Mouse (Mus musculus) lung, postnatal 14 days (tissue): Measurements from ENCODE around the gene Kctd21.

Source experiments
- DNase-seq: peaks from one replicate; pipeline ENCODE4 v3.0.0; 2021

The Kctd21 gene

GRCm38 (mm10) chr7:97350891-97351290, 18.8 kb downstream of the Kctd21 start:
- DNase-seq, result no peak

DNA sequence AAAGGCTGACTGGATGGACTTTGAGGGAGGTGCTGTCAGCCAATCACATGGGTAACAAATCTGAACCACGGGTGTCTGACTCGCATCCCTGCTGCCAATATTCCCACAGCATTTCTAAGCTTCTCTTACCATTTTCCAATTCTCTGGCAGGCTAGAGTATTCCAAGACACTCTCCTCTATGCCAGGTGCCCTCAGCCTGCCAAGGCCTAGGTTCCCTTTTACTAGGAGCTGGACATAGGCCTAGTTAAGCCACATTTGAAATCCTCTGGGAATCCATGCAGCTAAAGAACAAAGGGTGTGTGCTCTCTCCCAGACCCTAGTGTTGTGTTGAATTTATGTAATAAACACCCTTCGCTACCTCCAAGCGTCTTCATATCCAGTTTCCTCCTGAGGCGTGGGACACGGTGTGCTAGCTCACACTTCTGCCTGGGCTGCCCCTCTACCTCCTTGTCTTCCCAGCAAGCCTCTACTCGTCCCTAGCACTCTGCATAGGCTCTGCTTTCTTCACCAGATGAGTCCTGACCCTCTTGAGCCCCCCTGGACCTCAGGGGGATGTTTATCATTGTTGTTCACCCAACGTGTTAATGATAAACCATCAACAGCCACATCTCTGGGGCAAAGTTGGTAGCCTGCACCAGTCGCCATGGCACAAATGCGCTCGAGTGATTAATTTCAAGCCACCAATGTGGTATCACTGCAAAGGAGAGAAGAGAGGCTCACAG, 19.8 kb downstream of the Kctd21 start:
- no peak for DNase-seq

- no peak for DNase-seq
Measured at GRCm38 (mm10) chr7:97353356-97353755, 21.2 kb downstream of the Kctd21 start.

DNA sequence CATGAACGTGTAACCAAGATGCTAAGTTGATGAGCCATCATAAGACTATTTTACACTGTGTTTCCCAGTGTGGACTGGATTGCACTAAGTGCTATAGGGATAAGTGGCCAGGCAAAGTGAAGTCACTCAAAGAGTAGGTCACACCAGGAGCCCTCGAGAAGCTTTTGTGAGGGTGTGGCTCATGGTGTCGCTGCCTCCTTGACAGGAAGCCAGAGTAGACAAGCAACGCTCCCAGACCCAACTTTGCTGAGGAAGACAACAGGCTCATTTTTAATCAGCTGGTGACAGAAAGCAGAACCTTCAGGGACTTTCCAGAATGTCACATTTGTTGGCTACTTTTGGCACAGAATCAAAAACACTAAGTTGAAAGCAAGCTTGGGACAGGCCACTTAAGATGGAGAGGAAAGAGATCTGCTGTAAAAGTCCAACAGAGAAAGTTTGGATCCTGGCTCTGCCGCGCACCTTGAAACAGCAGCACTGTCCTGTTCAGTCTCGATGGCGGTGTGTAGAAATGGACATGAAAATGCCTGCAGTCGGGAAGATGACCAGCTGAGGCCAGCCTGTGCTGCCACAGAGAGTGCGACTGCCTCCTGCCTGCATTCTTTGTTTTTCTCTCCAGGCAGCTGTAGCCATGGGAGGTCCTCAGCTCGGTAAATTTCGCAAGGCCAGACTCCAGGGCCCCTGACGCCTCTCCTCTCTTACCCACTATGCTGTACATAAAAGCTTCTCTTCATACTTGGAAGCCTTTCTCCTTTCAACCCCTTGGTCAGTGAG, 23.1 kb downstream of the Kctd21 start:
- peak; percentile 50 for DNase-seq

GRCm38 (mm10) chr7:97356253-97356652, 24.1 kb downstream of the Kctd21 start:
- peak; percentile 36 for DNase-seq

- peak; percentile 77 for DNase-seq
Measured at GRCm38 (mm10) chr7:97356875-97357276, 24.7 kb downstream of the Kctd21 start.

GRCm38 (mm10) chr7:97357840-97358239, 25.7 kb downstream of the Kctd21 start:
- DNase-seq, result no peak

DNA sequence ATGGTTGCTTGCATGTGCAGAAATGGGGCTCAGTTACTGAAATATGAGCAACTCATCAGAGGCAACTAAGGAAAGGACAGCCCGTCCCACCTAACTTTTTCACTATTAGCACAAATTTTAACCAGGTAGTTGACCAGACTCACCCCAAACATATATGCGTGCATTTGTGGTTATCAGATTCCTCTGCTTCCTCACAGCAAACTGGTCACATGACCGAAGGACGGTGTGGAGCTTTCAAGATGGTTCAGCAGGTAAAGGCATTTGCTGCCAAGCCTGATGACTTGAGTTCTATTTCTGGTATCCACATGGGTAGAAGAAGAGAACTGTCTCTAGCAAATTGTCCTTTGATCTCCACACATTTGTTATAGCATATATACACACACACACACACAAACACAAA, 26.2 kb downstream of the Kctd21 start:
- DNase-seq, result no peak

GRCm38 (mm10) chr7:97360166-97360565, 28.0 kb downstream of the Kctd21 start:
- no peak for DNase-seq

GRCm38 (mm10) chr7:97360955-97361354, 28.8 kb downstream of the Kctd21 start:
- no peak for DNase-seq

DNA sequence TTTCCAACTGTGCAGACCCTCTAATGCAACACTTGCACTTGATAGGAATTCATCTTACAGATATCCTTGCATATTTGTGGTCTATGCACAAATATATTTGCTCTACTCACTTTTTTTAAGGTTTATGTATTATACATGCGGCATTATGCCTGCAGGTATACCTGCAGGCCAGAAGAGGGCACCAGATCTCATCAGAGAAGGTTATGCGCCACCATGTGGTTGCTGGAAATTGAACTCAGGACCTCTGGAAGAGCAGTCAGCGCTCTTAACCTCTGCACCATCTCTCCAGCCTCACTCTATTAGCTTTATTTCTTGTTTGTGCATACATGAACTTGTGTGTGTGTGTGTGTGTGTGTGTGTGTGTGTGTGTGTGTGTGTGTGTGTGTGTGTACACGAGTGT, 29.3 kb downstream of the Kctd21 start:
- peak; percentile 64 for DNase-seq

- DNase-seq, result no peak
Measured at GRCm38 (mm10) chr7:97365887-97366286, 33.8 kb downstream of the Kctd21 start.

GRCm38 (mm10) chr7:97375101-97375500, 43.0 kb downstream of the Kctd21 start:
- DNase-seq, result no peak

GRCm38 (mm10) chr7:97375906-97376305, 43.8 kb downstream of the Kctd21 start:
- DNase-seq, result no peak

- DNase-seq, result no peak
Measured at GRCm38 (mm10) chr7:97379304-97379703, 47.2 kb downstream of the Kctd21 start.

GRCm38 (mm10) chr7:97380500-97381123, 48.5 kb downstream of the Kctd21 start:
- no peak for DNase-seq

DNA sequence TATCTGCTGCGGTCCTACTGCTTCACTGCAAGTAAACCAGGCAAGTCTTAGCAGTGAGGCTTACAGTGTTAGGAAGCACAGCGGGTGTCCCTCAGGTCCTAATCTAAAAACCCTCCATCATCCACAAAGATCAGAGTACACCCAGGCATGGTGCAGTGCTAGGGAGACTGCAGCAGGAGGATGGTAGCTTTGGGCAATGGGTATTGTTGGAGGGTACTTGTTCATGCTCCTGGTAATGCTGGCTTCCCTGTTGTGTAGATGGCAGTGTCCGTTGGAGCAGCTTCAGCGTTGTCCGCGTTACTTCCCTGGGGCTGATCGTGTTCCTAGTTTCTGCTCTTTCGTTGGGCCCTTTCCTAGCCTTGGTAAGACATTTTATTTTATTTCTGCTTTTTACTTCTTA, 50.5 kb downstream of the Kctd21 start:
- no peak for DNase-seq

DNA sequence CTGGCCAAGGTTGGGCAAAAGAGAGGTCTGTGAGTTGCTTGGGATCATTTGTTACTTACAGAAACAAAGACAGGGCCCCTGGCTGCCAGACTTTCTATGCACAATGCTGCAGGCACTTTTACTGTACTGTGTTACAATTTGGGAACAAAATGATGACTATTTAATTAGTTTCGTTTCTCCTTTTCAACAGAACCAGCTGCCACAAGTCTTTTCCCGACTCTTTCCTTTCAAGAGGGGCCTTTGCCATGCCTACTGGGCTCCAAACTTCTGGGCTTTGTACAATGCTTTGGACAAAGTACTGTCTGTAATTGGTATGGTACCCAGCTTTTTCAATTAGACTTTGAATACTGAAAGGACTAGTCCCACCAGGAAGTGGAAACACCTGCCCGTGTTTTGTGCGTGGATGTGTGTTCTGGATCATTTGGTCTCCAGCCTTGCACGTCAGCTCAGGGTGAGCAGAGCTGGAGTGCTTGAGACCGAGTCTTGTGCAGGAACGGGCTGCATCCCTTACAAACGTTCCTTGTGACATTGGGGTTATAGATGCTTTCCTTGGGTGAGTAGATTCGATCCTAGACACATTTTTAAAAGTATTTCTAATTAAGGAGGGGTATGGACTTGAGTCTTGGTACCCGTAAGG, 51.5 kb downstream of the Kctd21 start:
- DNase-seq, result no peak

DNA sequence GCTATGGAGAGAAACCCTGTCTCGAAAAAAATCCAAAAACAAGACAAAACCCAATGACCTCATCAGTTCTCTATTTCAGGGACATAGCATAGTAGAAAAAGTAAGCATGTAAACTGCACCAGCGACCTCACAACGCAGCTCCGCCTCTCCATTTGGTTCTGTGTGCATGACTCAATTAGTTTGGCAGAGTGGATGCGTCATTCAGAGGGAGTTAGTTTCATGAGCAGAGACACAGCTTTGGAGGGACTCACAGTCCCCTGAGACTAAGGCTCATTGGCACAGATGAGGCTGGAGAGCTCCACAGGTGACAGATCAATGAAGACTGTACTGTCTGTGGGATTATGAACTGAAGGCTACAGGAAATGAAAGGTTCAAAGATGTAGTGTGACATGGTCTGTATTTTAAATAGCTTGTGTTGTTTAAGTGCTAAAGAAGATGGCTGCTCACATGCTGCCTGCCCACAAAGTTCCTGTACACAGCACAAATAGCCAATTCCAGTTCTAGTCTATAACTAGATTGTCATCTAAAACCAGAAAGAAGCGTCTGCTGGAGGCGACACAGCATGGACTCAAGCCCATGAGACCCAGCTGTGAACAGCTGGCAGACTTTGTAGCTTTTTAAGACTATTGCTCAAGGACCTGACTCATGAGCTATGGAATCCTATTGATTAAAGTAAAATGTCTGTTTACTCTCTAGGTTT, 54.1 kb downstream of the Kctd21 start:
- DNase-seq, result peak; percentile 39

DNA sequence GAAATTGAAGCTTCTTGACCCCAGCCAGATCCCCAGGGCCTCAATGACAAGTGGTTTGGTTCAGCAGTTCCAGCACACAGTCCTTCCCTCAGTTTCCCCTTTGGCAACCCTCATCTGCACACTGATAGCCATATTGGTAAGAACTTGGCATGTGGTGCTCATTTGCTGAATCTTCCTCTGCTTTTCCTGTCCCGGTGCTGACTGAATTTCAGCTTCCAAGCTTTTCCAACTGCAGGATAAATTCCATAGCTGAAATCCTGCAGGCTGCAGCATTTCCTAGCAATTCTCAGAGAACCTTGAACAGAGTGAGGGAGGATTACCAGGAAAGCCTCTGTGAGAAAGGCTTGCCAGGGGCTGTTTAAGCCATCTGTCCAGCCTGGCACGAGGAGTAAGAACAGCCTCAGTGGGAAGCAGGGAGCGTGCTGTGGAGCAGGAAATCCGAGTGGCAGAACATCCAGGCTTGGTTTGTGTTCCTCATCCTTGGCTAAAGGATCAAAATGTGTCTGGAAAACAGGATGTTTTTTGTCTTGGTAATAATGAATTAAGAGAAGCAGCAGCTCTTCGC, 54.8 kb downstream of the Kctd21 start:
- no peak for DNase-seq

DNA sequence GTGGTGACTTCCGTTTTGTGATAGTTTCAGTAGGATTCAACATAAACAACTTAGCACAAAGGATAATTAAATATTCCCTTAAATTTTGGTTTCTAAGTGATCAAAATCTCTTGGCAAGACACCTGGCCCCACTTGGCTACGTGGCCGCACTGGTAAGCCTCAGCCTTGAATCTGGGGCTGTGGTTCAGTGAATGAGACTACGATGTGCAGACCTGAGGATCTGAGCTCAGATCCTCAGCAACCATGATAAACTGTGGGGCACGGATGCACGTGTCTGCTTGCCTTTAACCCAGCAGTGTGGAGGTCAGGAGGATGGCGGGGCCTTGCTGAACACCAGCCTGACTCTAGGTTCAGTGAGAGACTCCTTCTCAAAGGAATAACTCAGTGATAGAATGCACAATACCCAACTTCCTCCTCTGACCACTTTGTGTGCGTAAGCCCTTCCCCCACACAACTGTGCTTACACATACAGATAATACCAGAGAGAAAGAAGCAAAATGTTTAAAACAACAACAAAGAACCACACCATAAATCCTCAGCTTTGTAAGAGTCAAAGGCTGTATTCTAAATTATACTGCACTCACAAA, 55.5 kb downstream of the Kctd21 start:
- no peak for DNase-seq

DNA sequence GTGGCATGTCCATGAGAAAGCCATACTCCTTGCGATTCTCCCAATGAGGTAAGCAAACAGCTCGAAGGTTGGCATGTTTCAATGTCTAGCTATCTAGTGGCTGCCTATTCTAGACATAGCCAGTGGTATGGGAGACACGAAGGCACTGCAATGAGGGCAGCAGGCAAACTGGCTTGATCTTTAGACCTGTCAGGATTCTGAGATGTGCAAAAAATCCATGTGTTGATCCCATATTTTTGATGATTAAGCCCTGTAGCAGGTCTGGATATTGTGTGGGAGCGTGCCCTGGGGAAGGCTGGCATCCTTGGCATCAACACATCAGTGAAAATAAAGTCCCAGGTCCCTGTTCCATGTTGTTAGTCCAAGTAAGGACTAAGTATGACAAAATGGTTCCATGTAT, 56.4 kb downstream of the Kctd21 start:
- DNase-seq, result no peak
